In genomic region chr19:47229461-47229860, GRCm38 (mm10) we compare ENCODE assay signal across 11 mouse cellular contexts. TPM values are rescaled to one million over a fixed set of nuclear protein-coding genes. Genes with fewer than 3 reads are reported as not detected.
DNase-seq lines count a peak whose midpoint lies in the region; ATAC-seq lines count a peak whose summit lies in the region.
"Had no signal": no experiment of that assay in that cellular context is flagged by ENCODE, and none has a peak within 500 bp of the region (broad histone marks: within the 10 kb centered on the region; RNA-seq: fewer than 3 reads in every experiment).

No protein-coding gene starts in this region.

- H3K4me2 ChIP-seq in kidney, embryonic 14.5 days (replicated peaks; ENCODE audit: low read depth, low read length): peak overlapping the region; percentile 54; the same call in 1 of the 2 replicates
- peak overlapping the region; percentile 69 for H3K4me2 ChIP-seq in intestine, embryonic 15.5 days (replicated peaks)

- H3K27ac ChIP-seq in kidney, embryonic 14.5 days (ENCODE audit: low read depth, low read length): no peak overlapping the region
- H3K27ac ChIP-seq in intestine, embryonic 15.5 days: peak overlapping the region; percentile 59; the same call in 1 of the 2 replicates

- ATAC-seq in kidney, embryonic 14.5 days (ENCODE audit: low FRiP score, low TSS enrichment): 0 out of 2 replicates have a peak, but pooled peaks have one; percentile 2
- no peak for ATAC-seq in intestine, embryonic 15.5 days
- no peak for ATAC-seq in inflammation-experienced regulatory T-cells, adult 6 months
- ATAC-seq: activated CD4-positive, CD25-positive, alpha-beta regulatory T cell, adult 4 months had no signal

- H3K27me3 ChIP-seq in kidney, embryonic 14.5 days (ENCODE audit: control insufficient read depth, insufficient read depth, low read length): no peaks in the 10 kb centered on the region
- H3K27me3 ChIP-seq in intestine, embryonic 15.5 days (replicated peaks): no peaks in the 10 kb centered on the region

- H3K4me1 ChIP-seq in kidney, embryonic 14.5 days (ENCODE audit: control insufficient read depth, insufficient read depth, low read length): peaks cover 20% of the 10 kb centered on the region
- H3K4me1 ChIP-seq in intestine, embryonic 15.5 days (replicated peaks): peaks cover 11% of the 10 kb centered on the region; the same call in 1 of the 2 replicates

- H3K9me3 ChIP-seq in kidney, embryonic 14.5 days (ENCODE audit: control insufficient read depth, low read length): no peaks in the 10 kb centered on the region
- H3K9me3 ChIP-seq in intestine, embryonic 15.5 days: no peaks in the 10 kb centered on the region
- H3K9me3 ChIP-seq: hindbrain, embryonic 12.5 days had no signal

- no peak overlapping the region; the same call in 1 of the 2 replicates for H3K4me3 ChIP-seq in kidney, embryonic 14.5 days (ENCODE audit: low read length)
- H3K4me3 ChIP-seq in intestine, embryonic 15.5 days (replicated peaks): no peak overlapping the region

- H3K36me3 ChIP-seq in kidney, embryonic 14.5 days (ENCODE audit: control insufficient read depth, insufficient read depth, low read length): no peaks in the 10 kb centered on the region
- H3K36me3 ChIP-seq in intestine, embryonic 15.5 days: no peaks in the 10 kb centered on the region
- H3K36me3 ChIP-seq: hindbrain, embryonic 12.5 days had no signal

- WGBS in kidney, embryonic 14.5 days: 66% methylated on average over 5 of the region's 5 CpGs
- WGBS in intestine, embryonic 15.5 days: 65% methylated on average over 5 of the region's 5 CpGs

- DNase-seq in kidney, adult 8-10 months: no peak
- DNase-seq in cerebellum, adult 11-12 months: peak; percentile 94
- DNase-seq in cerebellum, postnatal 14 days: peak; percentile 70 to 75
- no peak for DNase-seq in testis, postnatal 14 days (ENCODE audit: low spot score)
- no peak for DNase-seq in spleen, adult 18-20 months
- DNase-seq: forebrain, postnatal 0 days had no signal

- peak overlapping the region; percentile 40; the same call in 1 of the 2 replicates for H3K9ac ChIP-seq in kidney, embryonic 14.5 days (ENCODE audit: low read depth, low read length)
- 0 out of 2 replicates have a peak overlapping the region, but pooled peaks have one; percentile 36 for H3K9ac ChIP-seq in intestine, embryonic 15.5 days

RNA-seq across cellular contexts. Expression of gene Neurl1a, which starts 50.8 kb away (rescaled TPM):
- 4.7 and 5.9 TPM in 2 replicates for polyA plus RNA-seq in kidney, embryonic 14.5 days (2014; fragmentation: Nextera tagmentation; extraction: Ambion mirVana)
- 5.4 and 6.3 TPM in 2 replicates for polyA plus RNA-seq in intestine, embryonic 15.5 days (2015; fragmentation: Nextera tagmentation; extraction: Ambion mirVana)
- polyA plus RNA-seq in inflammation-experienced regulatory T-cells, adult 6 months (2017; shearing (Covaris generic)): under 1 TPM; 0.19 to 0.32 (median 0.25) TPM

Comparison
In these comparisons a context has a peak if more than half of its experiments do, and no peak if none do; other contexts are left out.
1. DNase-seq: peak in cerebellum, adult 11-12 months (single experiment) and cerebellum, postnatal 14 days (2 of 2); none in kidney, adult 8-10 months (0 of 2), testis, postnatal 14 days (single experiment) and spleen, adult 18-20 months (0 of 2).